Mouse (Mus musculus) small intestine, adult 2 months (tissue): Measurements from ENCODE around the gene Samd7.
"Not testable (repeated sequence)": the region's sequence is repeated elsewhere in the genome, so short reads cannot be mapped to it uniquely, and the experiment has no call there.

ENCODE experiments used
- CTCF ChIP-seq: fragments of 200-500 bp; IDR thresholded peaks from 2 replicates; pipeline ENCODE4 v1.5.1; 2012; ENCODE audit warnings: low read depth, mild to moderate bottlenecking, control low read depth, inconsistent platforms, low read length, moderate library complexity, mixed read lengths; ENCODE audit not compliant: insufficient replicate concordance, insufficient read length; ENCODE audit errors: extremely low read depth
- POLR2A ChIP-seq: fragments of 200-500 bp; IDR thresholded peaks from 2 replicates; pipeline ENCODE4 v1.6.1; 2012; ENCODE audit warnings: low read depth, mild to moderate bottlenecking, control low read depth, inconsistent platforms, low read length, moderate library complexity

GRCm38 (mm10) chr3:30699711-30700505 lies 46.2 kb upstream of the Samd7 start, which contains the start of gene Lrrc31:
- TF ChIP-seq CTCF, POLR2A: not testable (repeated sequence)
